Comparison of ENCODE assay signal across 9 mouse cellular contexts in genomic region chr17:87608841-87609240, GRCm38 (mm10). TPM values are rescaled to one million over a fixed set of nuclear protein-coding genes. Genes with fewer than 3 reads are reported as not detected.
DNase-seq lines count a peak whose midpoint lies in the region; ATAC-seq and TF ChIP-seq lines count a peak whose summit lies in the region.
"Had no signal": no experiment of that assay in that cellular context is flagged by ENCODE, and none has a peak within 500 bp of the region (broad histone marks: within the 10 kb centered on the region; RNA-seq: fewer than 3 reads in every experiment).

No protein-coding gene starts in this region.

- intact Hi-C loops in gastrocnemius, adult 2 months (cut with DNase I) = no loop called here

- WGBS in hindbrain, embryonic 10.5 days = 79% methylated on average over 8 of the region's 8 CpGs
- 77% methylated on average over 8 of the region's 8 CpGs for WGBS in hindbrain, embryonic 11.5 days
- WGBS in hindbrain, embryonic 14.5 days = 91% methylated on average over 8 of the region's 8 CpGs
- 86% methylated on average over 8 of the region's 8 CpGs for WGBS in midbrain, postnatal 0 days

- no peaks in the 10 kb centered on the region for H3K36me3 ChIP-seq in hindbrain, embryonic 10.5 days
- no peaks in the 10 kb centered on the region for H3K36me3 ChIP-seq in hindbrain, embryonic 11.5 days (ENCODE audit: control insufficient read depth, insufficient read depth, low read length)
- no peaks in the 10 kb centered on the region for H3K36me3 ChIP-seq in hindbrain, embryonic 14.5 days (replicated peaks; ENCODE audit: control insufficient read depth, insufficient read depth)
- H3K36me3 ChIP-seq in midbrain, postnatal 0 days (ENCODE audit: insufficient read depth, low read length) = no peaks in the 10 kb centered on the region
- H3K36me3 ChIP-seq: liver, embryonic 13.5 days had no signal

- peaks cover 24% of the 10 kb centered on the region for H3K4me1 ChIP-seq in hindbrain, embryonic 10.5 days (replicated peaks)
- H3K4me1 ChIP-seq in hindbrain, embryonic 11.5 days (replicated peaks; ENCODE audit: control insufficient read depth, insufficient read depth, low read length) = no peaks in the 10 kb centered on the region
- peaks cover 16% of the 10 kb centered on the region for H3K4me1 ChIP-seq in hindbrain, embryonic 14.5 days (replicated peaks; ENCODE audit: control insufficient read depth, insufficient read depth, low read length)
- H3K4me1 ChIP-seq in midbrain, postnatal 0 days (ENCODE audit: insufficient read depth, low read length) = no peaks in the 10 kb centered on the region

- no peak for TF ChIP-seq CTCF in midbrain, postnatal 0 days (IDR thresholded peaks at IDR 0.05)
- TF ChIP-seq CTCF in gastrocnemius, adult 2 months (IDR thresholded peaks at IDR 0.05) = no peak

- H3K4me3 ChIP-seq in hindbrain, embryonic 10.5 days = peak overlapping the region; percentile 47; the same call in 1 of the 2 replicates
- H3K4me3 ChIP-seq in hindbrain, embryonic 11.5 days (ENCODE audit: low read depth, low read length) = no peak overlapping the region
- no peak overlapping the region for H3K4me3 ChIP-seq in hindbrain, embryonic 14.5 days (replicated peaks; ENCODE audit: low read length)
- no peak overlapping the region for H3K4me3 ChIP-seq in midbrain, postnatal 0 days (ENCODE audit: low read depth, low read length)
- H3K4me3 ChIP-seq in gastrocnemius, adult 2 months = no peak overlapping the region
- H3K4me3 ChIP-seq: liver, embryonic 13.5 days had no signal

- no peaks in the 10 kb centered on the region; the same call in 1 of the 2 replicates for H3K27me3 ChIP-seq in hindbrain, embryonic 10.5 days (ENCODE audit: insufficient read depth, poor library complexity, severe bottlenecking)
- H3K27me3 ChIP-seq in hindbrain, embryonic 11.5 days (ENCODE audit: control insufficient read depth, insufficient read depth, low read length) = no peaks in the 10 kb centered on the region
- H3K27me3 ChIP-seq in hindbrain, embryonic 14.5 days (ENCODE audit: control insufficient read depth, insufficient read depth, low read length) = no peaks in the 10 kb centered on the region
- H3K27me3 ChIP-seq in midbrain, postnatal 0 days (ENCODE audit: insufficient read depth, low read length) = no peaks in the 10 kb centered on the region

- H3K27ac ChIP-seq in hindbrain, embryonic 10.5 days = no peak overlapping the region
- H3K27ac ChIP-seq in hindbrain, embryonic 11.5 days (ENCODE audit: low read depth, low read length) = no peak overlapping the region
- H3K27ac ChIP-seq in hindbrain, embryonic 14.5 days = no peak overlapping the region
- H3K27ac ChIP-seq in midbrain, postnatal 0 days (ENCODE audit: low read depth, low read length) = no peak overlapping the region
- H3K27ac ChIP-seq in gastrocnemius, adult 2 months = no peak overlapping the region
- H3K27ac ChIP-seq: liver, embryonic 13.5 days had no signal

- ATAC-seq in hindbrain, embryonic 11.5 days (ENCODE audit: low FRiP score) = no peak
- ATAC-seq in hindbrain, embryonic 14.5 days (ENCODE audit: low FRiP score) = no peak
- no peak for ATAC-seq in midbrain, postnatal 0 days (ENCODE audit: low FRiP score)

- H3K9me3 ChIP-seq in hindbrain, embryonic 10.5 days = no peaks in the 10 kb centered on the region
- H3K9me3 ChIP-seq in hindbrain, embryonic 11.5 days (ENCODE audit: control insufficient read depth, low read length) = no peaks in the 10 kb centered on the region
- no peaks in the 10 kb centered on the region for H3K9me3 ChIP-seq in hindbrain, embryonic 14.5 days (ENCODE audit: control insufficient read depth, low read length)
- H3K9me3 ChIP-seq in midbrain, postnatal 0 days (ENCODE audit: low read length) = no peaks in the 10 kb centered on the region
- H3K9me3 ChIP-seq: liver, embryonic 13.5 days had no signal

- no peak for DNase-seq in hindbrain, embryonic 10.5 days (ENCODE audit: low spot score)
- DNase-seq in hindbrain, embryonic 11.5 days (ENCODE audit: low spot score) = no peak
- peak; percentile 4 for DNase-seq in T-cell, adult 2 months (ENCODE audit: low spot score)
- DNase-seq in hindbrain, embryonic 14.5 days (ENCODE audit: low spot score) = no peak
- no peak for DNase-seq in midbrain, postnatal 0 days (ENCODE audit: low spot score)
- DNase-seq in gastrocnemius, adult 2 months = no peak
- no peak for DNase-seq in gastrocnemius, postnatal 4 days (ENCODE audit: low spot score in 2 of 2)
- DNase-seq in testis, postnatal 14 days (ENCODE audit: low spot score) = no peak
- DNase-seq: liver, embryonic 13.5 days had no signal

- H3K9ac ChIP-seq in hindbrain, embryonic 11.5 days (ENCODE audit: low read depth, low read length) = no peak overlapping the region
- H3K9ac ChIP-seq in hindbrain, embryonic 14.5 days = no peak overlapping the region
- 0 out of 2 replicates have a peak overlapping the region, but pooled peaks have one; percentile 15 for H3K9ac ChIP-seq in midbrain, postnatal 0 days (replicated peaks; ENCODE audit: low read length, poor library complexity, severe bottlenecking)
- H3K9ac ChIP-seq: liver, embryonic 13.5 days had no signal

- no peak overlapping the region for H3K4me2 ChIP-seq in hindbrain, embryonic 11.5 days (replicated peaks; ENCODE audit: low read depth, low read length)
- peak overlapping the region; percentile 56 for H3K4me2 ChIP-seq in hindbrain, embryonic 14.5 days (replicated peaks)
- H3K4me2 ChIP-seq in midbrain, postnatal 0 days (ENCODE audit: low read depth, low read length, poor library complexity, severe bottlenecking) = no peak overlapping the region; the same call in 1 of the 2 replicates

RNA-seq across cellular contexts. Expression of gene Epcam, which starts 26.9 kb away (rescaled TPM):
- polyA plus RNA-seq in hindbrain, embryonic 10.5 days (2016; fragmentation: Nextera tagmentation; extraction: Ambion mirVana) = 20.9 and 48.1 TPM in 2 replicates
- polyA plus RNA-seq in hindbrain, embryonic 11.5 days (2014; fragmentation: Nextera tagmentation; extraction: Ambion mirVana) = 23.5 and 28.2 TPM in 2 replicates
- polyA plus RNA-seq in hindbrain, embryonic 14.5 days (2014; fragmentation: Nextera tagmentation; extraction: Ambion mirVana) = 4.5 and 5.4 TPM in 2 replicates
- 2.3 and 3.1 TPM in 2 replicates for total RNA-seq in midbrain, postnatal 0 days (2014; rRNA removed)
- polyA plus RNA-seq in midbrain, postnatal 0 days (2015; fragmentation: Nextera tagmentation; extraction: Ambion mirVana) = 4.7 and 5.2 TPM in 2 replicates
- not detected for total RNA-seq in gastrocnemius, adult 2 months (2021)
- total RNA-seq in gastrocnemius, postnatal 4 days (2021) = under 1 TPM in 1 of 2 experiments, not detected in 1; 0.15 TPM
